Mouse (Mus musculus) limb, embryonic 13.5 days (tissue): ENCODE data around the gene Axdnd1. TPM values are rescaled to one million over a fixed set of nuclear protein-coding genes. Genes with fewer than 3 reads are reported as not detected.

ENCODE experiments used
- ATAC-seq: fragments of 200-750 bp; cut with Nextera tagmentation; 2 replicates; pipeline ENCODE4 v1.8.0; 2017; ENCODE audit warnings: low read depth, moderate number of reproducible peaks, moderate TSS enrichment; ENCODE audit not compliant: low FRiP score
- H3K27ac ChIP-seq: fragments of 300-500 bp; sonication (generic); 2 replicates; pipeline ENCODE4 v1.5.1; 2015; ENCODE audit warnings: inconsistent platforms, mild to moderate bottlenecking, moderate library complexity
- H3K27me3 ChIP-seq: fragments of 300-500 bp; sonication (generic); 2 replicates; pipeline ENCODE4 v1.6.1; 2015; ENCODE audit warnings: mild to moderate bottlenecking, inconsistent platforms
- H3K36me3 ChIP-seq: fragments of 300-500 bp; sonication (generic); 2 replicates; pipeline ENCODE4 v1.6.1; 2015; ENCODE audit warnings: inconsistent platforms, mild to moderate bottlenecking, moderate library complexity
- H3K4me1 ChIP-seq: fragments of 300-500 bp; sonication (generic); 2 replicates; pipeline ENCODE4 v1.6.1; 2015; ENCODE audit warnings: inconsistent platforms
- H3K4me2 ChIP-seq: fragments of 300-500 bp; sonication (generic); replicated peaks from 2 replicates; pipeline ENCODE4 v1.6.1; 2015; ENCODE audit warnings: inconsistent platforms, mild to moderate bottlenecking, moderate library complexity
- H3K4me3 ChIP-seq: fragments of 300-500 bp; sonication (generic); 2 replicates; pipeline ENCODE4 v1.5.1; 2015; ENCODE audit warnings: moderate library complexity, mild to moderate bottlenecking, inconsistent platforms
- H3K9ac ChIP-seq: fragments of 300-500 bp; sonication (generic); 2 replicates; pipeline ENCODE4 v1.6.1; 2015; ENCODE audit warnings: mild to moderate bottlenecking, inconsistent platforms
- H3K9me3 ChIP-seq: fragments of 300-500 bp; sonication (generic); 2 replicates; pipeline ENCODE4 v1.6.1; 2016; ENCODE audit warnings: inconsistent platforms
- WGBS: fragments of 180-500 bp; shearing (Covaris S2); methylation state at CpG from one replicate; pipeline ENCODE4 v1.1.7; 2015; 5-methylcytosine and 5-hydroxymethylcytosine counted together
- polyA plus RNA-seq: library from polyadenylated mRNA; unstranded; fragments of >200 nt; fragmentation: Nextera tagmentation; extraction: Ambion mirVana; gene quantifications from 2 replicates; pipeline ENCODE4 v1.2.1, GENCODE M21; 2015

The Axdnd1 gene
- polyA plus RNA-seq = 0.11 and 1.0 TPM in 2 replicates

GRCm38 (mm10) chr1:156420671-156421297, at the start of gene Axdnd1:
Axdnd1 (minus strand) TSS chr1:156421159.
- H3K4me1 ChIP-seq = no peaks in the 10 kb centered on the region
- H3K27me3 ChIP-seq = no peaks in the 10 kb centered on the region
- H3K36me3 ChIP-seq = peaks cover under 1% of the 10 kb centered on the region; the same call in 1 of the 2 replicates
- H3K9ac ChIP-seq = peak within 1 kb of the TSS; percentile 66
- peak within 1 kb of the TSS; percentile 66 for H3K4me3 ChIP-seq
- ATAC-seq = peak; percentile 91
- H3K27ac ChIP-seq = peak within 1 kb of the TSS; percentile 61; the same call in 1 of the 2 replicates
- H3K4me2 ChIP-seq = peak within 1 kb of the TSS; percentile 69
- WGBS = under 1% methylated on average over 39 of the region's 44 CpGs
- no peaks in the 10 kb centered on the region for H3K9me3 ChIP-seq

- Histone ChIP-seq H3K36me3 (peaks cover 28% of the 10 kb centered on the region), H3K4me2 (no peak overlapping the region), H3K27me3 (no peaks in the 10 kb centered on the region), H3K9ac (no peak overlapping the region), H3K4me1 (peaks cover 12% of the 10 kb centered on the region), H3K4me3 (no peak overlapping the region), H3K27ac (no peak overlapping the region), H3K9me3 (0 out of 2 replicates have a peak, but pooled peaks cover 5% of the 10 kb centered on the region)
- WGBS = 87% methylated on average over 7 of the region's 7 CpGs
- no peak for ATAC-seq
Observed at GRCm38 (mm10) chr1:156470557-156470956, 49.6 kb upstream of the Axdnd1 start.

- 84% methylated on average over 3 of the region's 3 CpGs for WGBS
- ATAC-seq = no peak
- H3K27me3 ChIP-seq = no peaks in the 10 kb centered on the region
Observed at GRCm38 (mm10) chr1:156468576-156468975, 47.6 kb upstream of the Axdnd1 start.

DNA sequence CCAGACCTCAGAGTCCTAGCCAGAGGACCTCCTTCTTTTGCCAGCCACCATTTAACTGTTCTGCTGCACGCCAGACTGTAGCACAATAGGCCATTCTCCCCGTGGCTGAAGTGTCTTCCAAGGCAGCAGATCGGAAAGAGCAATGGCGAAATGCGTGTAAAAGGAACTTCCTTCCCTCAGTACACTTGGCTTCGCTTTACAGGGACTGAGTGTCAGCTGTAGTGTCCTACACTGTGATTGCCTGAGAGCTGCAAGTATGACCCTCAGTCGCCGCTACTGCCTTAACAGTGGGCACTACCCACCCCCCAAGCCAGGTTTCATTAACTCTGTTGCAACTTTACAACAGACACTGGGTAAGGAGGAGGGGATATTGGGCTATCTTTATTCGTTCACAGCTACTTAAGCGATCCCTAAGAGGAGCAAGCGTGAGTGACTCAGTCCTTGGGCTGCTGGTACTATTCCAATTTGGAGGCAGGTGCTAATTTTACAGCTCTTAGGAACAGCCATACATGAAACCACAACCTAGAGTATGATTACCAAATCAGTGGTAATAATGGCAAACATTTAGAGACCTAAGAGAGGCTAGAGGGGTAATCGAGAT, 46.8 kb upstream of the Axdnd1 start:
- no peak overlapping the region for H3K4me3 ChIP-seq
- no peaks in the 10 kb centered on the region for H3K27me3 ChIP-seq
- H3K4me2 ChIP-seq = no peak overlapping the region
- H3K4me1 ChIP-seq = peaks cover 7% of the 10 kb centered on the region
- H3K9me3 ChIP-seq = 0 out of 2 replicates have a peak, but pooled peaks cover 5% of the 10 kb centered on the region
- no peak for ATAC-seq
- 76% methylated on average over 12 of the region's 12 CpGs for WGBS
- H3K9ac ChIP-seq = no peak overlapping the region
- no peak overlapping the region for H3K27ac ChIP-seq
- peaks cover 37% of the 10 kb centered on the region for H3K36me3 ChIP-seq

More at GRCm38 (mm10) chr1:156468576-156468975, 47.6 kb upstream of the Axdnd1 start:
- Histone ChIP-seq H3K27ac (no peak overlapping the region), H3K9me3 (0 out of 2 replicates have a peak, but pooled peaks cover 5% of the 10 kb centered on the region), H3K4me2 (no peak overlapping the region), H3K4me3 (no peak overlapping the region), H3K4me1 (peaks cover 12% of the 10 kb centered on the region), H3K36me3 (peaks cover 34% of the 10 kb centered on the region), H3K9ac (no peak overlapping the region)

DNA sequence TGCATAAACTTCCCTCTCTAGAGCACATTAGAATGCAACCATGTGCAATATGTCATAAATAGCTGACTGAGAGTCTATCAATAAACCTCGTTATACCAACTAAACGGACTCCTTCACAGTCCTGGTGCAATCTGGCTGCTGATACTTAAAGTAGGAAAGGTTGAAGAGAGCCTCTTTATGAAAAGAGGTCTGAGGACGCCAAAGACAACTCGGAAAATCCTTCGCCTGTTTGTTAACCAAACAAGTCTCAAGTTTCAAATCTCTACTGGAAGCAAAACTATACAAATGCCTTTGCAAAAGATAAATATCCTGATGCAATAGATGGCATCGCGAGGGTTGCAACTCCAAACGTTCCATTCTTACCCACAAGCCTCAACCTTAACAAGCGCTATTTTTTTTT, 44.0 kb upstream of the Axdnd1 start:
- Histone ChIP-seq H3K27ac (no peak overlapping the region), H3K9ac (no peak overlapping the region), H3K4me1 (peaks cover 4% of the 10 kb centered on the region; the same call in 1 of the 2 replicates), H3K4me2 (no peak overlapping the region), H3K9me3 (0 out of 2 replicates have a peak, but pooled peaks cover 5% of the 10 kb centered on the region), H3K27me3 (no peaks in the 10 kb centered on the region), H3K4me3 (no peak overlapping the region), H3K36me3 (peaks cover 33% of the 10 kb centered on the region)
- ATAC-seq = no peak
- 91% methylated on average over 9 of the region's 9 CpGs for WGBS

DNA sequence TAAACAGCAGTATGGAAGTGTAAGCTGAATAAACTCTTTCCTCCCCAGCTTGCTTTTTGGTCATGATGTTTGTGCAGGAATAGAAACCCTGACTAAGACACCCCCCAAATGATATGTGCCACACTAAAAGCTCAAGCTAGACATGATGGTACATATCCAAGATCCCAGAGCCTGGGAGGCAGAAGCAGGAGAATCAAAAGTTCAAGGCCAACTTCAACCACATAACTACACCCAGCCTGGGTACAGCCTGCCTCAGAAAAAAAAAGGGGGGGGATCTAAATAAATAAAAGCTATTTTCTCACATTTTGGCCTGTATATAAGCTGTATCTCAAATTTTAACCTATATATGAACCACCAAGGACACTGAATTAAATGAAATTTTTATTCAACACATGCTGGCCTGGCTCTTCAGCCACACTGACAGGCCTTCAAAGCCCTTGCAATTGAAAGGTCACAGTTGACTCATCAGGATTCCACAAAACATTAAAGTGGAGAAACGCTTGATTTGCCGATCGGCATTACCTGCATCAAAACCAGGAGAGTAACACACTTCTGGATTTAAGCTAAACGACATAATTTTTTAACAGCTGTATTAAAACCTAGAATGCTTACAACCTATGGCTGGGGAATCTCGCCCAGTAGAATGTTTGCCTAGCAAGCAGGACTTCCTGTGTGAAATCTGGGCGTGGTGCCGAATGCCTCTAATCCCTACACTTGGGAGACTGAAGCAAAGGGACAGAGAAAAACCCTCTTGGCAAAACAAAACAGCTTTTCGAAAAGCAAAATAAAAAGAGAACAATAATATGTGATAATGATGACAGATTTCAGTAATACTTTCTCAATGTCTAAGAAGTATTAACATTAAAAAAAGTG, 43.3 kb upstream of the Axdnd1 start:
- 81% methylated on average over 8 of the region's 8 CpGs for WGBS
- Histone ChIP-seq H3K36me3 (peaks cover 26% of the 10 kb centered on the region), H3K27me3 (no peaks in the 10 kb centered on the region), H3K4me2 (no peak overlapping the region), H3K4me3 (no peak overlapping the region), H3K27ac (no peak overlapping the region), H3K9me3 (0 out of 2 replicates have a peak, but pooled peaks cover 5% of the 10 kb centered on the region), H3K4me1 (peaks cover 4% of the 10 kb centered on the region; the same call in 1 of the 2 replicates), H3K9ac (no peak overlapping the region)
- no peak for ATAC-seq

DNA sequence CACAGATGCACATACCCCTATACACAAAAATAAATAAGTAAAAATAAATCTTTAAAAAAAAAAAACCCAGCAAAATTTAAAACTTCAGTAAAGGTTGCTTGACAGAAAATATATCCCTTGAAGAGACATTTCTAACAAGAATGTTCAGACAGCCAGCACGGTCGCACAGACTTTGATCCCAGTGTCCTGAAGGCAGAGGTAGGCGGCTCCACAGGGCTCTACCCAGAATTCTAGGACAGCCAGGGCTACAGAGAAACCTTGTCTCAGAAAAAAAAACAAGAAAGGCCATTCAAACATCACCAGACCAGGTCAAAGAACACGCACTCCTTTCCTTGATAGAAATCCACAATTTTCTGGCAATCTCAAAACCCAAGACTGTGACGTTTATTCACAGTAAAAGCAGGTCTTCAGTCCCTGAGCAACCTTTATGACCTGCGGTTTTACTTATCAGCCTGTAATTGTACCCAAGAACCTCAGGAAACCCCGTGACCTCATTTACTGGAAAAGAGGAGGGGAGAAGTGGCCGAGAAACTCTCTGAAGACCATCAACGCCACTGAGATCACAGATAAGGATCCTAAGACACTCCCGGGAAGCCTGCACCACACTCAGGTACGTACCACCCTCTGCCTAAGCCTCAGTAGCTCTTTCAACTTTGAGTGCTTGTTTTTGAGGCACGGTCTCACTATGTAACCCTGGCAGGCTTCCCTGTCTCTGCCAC, 41.5 kb upstream of the Axdnd1 start:
- H3K4me2 ChIP-seq = no peak overlapping the region
- peaks cover 21% of the 10 kb centered on the region for H3K36me3 ChIP-seq
- no peak overlapping the region for H3K27ac ChIP-seq
- no peak overlapping the region for H3K4me3 ChIP-seq
- WGBS = 66% methylated on average over 12 of the region's 12 CpGs
- 0 out of 2 replicates have a peak, but pooled peaks cover 5% of the 10 kb centered on the region for H3K9me3 ChIP-seq
- ATAC-seq = no peak
- H3K4me1 ChIP-seq = no peaks in the 10 kb centered on the region
- no peak overlapping the region for H3K9ac ChIP-seq
- H3K27me3 ChIP-seq = no peaks in the 10 kb centered on the region

DNA sequence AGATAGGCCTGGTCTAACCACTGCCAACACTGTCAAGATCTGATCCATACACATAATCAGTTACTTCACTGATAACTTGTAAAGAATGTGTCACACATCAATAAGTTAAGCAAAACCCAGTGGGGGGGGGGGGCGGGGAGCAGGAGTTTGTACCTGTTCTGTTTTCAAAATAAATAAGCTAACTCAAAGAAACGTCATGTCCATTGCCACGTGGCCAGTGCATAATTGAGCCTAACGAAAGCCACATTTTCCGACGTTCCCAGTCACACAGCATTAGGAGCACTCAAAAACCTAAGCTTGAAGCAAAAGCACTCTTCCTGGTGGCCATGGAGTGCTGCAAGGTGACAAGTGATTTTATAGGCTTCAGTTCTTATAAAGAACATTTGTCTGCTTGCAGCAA, 40.1 kb upstream of the Axdnd1 start:
- WGBS = 32% methylated on average over 6 of the region's 6 CpGs
- Histone ChIP-seq H3K4me2 (no peak overlapping the region), H3K4me1 (no peaks in the 10 kb centered on the region), H3K9ac (no peak overlapping the region), H3K36me3 (peaks cover 16% of the 10 kb centered on the region), H3K27me3 (no peaks in the 10 kb centered on the region), H3K9me3 (0 out of 2 replicates have a peak, but pooled peaks cover under 1% of the 10 kb centered on the region), H3K4me3 (no peak overlapping the region), H3K27ac (no peak overlapping the region)
- ATAC-seq = no peak

- Histone ChIP-seq H3K27me3 (no peaks in the 10 kb centered on the region), H3K4me3 (no peak overlapping the region), H3K4me2 (no peak overlapping the region), H3K27ac (no peak overlapping the region), H3K36me3 (peaks cover 17% of the 10 kb centered on the region), H3K9me3 (no peaks in the 10 kb centered on the region), H3K4me1 (no peaks in the 10 kb centered on the region), H3K9ac (no peak overlapping the region)
- 88% methylated on average over 4 of the region's 4 CpGs for WGBS
- ATAC-seq = no peak
Observed at GRCm38 (mm10) chr1:156460216-156460615, 39.3 kb upstream of the Axdnd1 start.

- peaks cover 20% of the 10 kb centered on the region for H3K36me3 ChIP-seq
- 78% methylated on average over 3 of the region's 3 CpGs for WGBS
- H3K27me3 ChIP-seq = no peaks in the 10 kb centered on the region
- no peak overlapping the region for H3K9ac ChIP-seq
- H3K4me2 ChIP-seq = no peak overlapping the region
- no peak overlapping the region for H3K27ac ChIP-seq
- H3K4me1 ChIP-seq = no peaks in the 10 kb centered on the region
- ATAC-seq = no peak
- H3K9me3 ChIP-seq = no peaks in the 10 kb centered on the region
- no peak overlapping the region for H3K4me3 ChIP-seq
Observed at GRCm38 (mm10) chr1:156459690-156460089, 38.7 kb upstream of the Axdnd1 start.

DNA sequence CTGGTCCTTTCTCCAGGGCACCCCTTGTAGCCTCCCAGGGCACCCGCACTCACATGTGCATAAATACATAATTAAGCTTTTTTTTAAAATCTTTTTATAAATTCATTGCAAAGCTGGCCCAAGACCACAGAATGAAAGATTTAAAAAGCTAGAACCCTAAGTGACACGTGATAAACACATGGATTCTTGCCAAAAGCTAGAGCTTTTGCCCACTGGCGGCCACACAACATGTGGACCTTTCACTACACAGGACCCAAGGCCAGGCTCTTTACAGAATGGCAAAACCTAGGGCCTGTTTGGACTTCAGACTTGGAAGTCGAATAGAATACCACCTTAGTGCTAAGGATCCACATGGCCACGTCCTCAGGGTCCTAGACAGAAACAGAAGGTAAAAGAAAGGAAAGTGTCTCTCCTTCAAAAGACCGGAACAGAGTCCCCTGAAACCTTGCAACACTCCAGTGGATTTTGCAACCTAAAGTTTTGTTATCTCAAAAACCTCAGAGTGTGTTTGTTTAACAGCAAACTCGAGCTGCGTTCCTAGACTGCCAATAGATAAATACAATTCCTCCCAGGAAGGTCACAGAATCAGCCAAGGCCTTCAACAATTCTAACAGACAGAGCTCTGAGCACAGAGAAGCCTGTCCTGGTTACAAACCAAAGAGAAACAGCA, 37.6 kb upstream of the Axdnd1 start:
- Histone ChIP-seq H3K9me3 (no peaks in the 10 kb centered on the region), H3K27ac (no peak overlapping the region), H3K4me3 (no peak overlapping the region), H3K36me3 (peaks cover 20% of the 10 kb centered on the region), H3K4me1 (no peaks in the 10 kb centered on the region), H3K4me2 (no peak overlapping the region), H3K9ac (no peak overlapping the region), H3K27me3 (no peaks in the 10 kb centered on the region)
- no peak for ATAC-seq
- 88% methylated on average over 8 of the region's 8 CpGs for WGBS
